Mouse (Mus musculus) heart, embryonic 13.5 days (tissue): ENCODE data around the gene Chmp6. TPM values are rescaled to one million over a fixed set of nuclear protein-coding genes. Genes with fewer than 3 reads are reported as not detected.

ENCODE experiments used
- ATAC-seq: fragments of 200-750 bp; cut with Nextera tagmentation; 2 replicates; pipeline ENCODE4 v1.8.0; 2017; ENCODE audit warnings: moderate TSS enrichment; ENCODE audit not compliant: insufficient number of reproducible peaks, low FRiP score, low TSS enrichment; ENCODE audit errors: extremely low read depth
- H3K27ac ChIP-seq: fragments of 300-500 bp; sonication (generic); replicated peaks from 2 replicates; pipeline ENCODE4 v1.5.1; 2015; ENCODE audit warnings: moderate library complexity, mild to moderate bottlenecking, inconsistent platforms
- H3K27me3 ChIP-seq: fragments of 300-500 bp; sonication (generic); replicated peaks from 2 replicates; pipeline ENCODE4 v1.6.1; 2015; ENCODE audit warnings: mild to moderate bottlenecking, inconsistent platforms
- H3K36me3 ChIP-seq: fragments of 300-500 bp; sonication (generic); 2 replicates; pipeline ENCODE4 v1.6.1; 2015; ENCODE audit warnings: mild to moderate bottlenecking, inconsistent platforms
- H3K4me1 ChIP-seq: fragments of 300-500 bp; sonication (generic); 2 replicates; pipeline ENCODE4 v1.6.1; 2015; ENCODE audit warnings: inconsistent platforms
- H3K4me2 ChIP-seq: fragments of 300-500 bp; sonication (generic); 2 replicates; pipeline ENCODE4 v1.6.1; 2015; ENCODE audit warnings: inconsistent platforms, mild to moderate bottlenecking, moderate library complexity
- H3K4me3 ChIP-seq: fragments of 300-500 bp; sonication (generic); 2 replicates; pipeline ENCODE4 v1.5.1; 2015; ENCODE audit warnings: moderate library complexity, mild to moderate bottlenecking, inconsistent platforms
- H3K9ac ChIP-seq: fragments of 300-500 bp; sonication (generic); 2 replicates; pipeline ENCODE4 v1.6.1; 2015; ENCODE audit warnings: inconsistent platforms, mild to moderate bottlenecking, moderate library complexity
- H3K9me3 ChIP-seq: fragments of 300-500 bp; sonication (generic); 2 replicates; pipeline ENCODE4 v1.6.1; 2016; ENCODE audit warnings: inconsistent platforms
- WGBS: fragments of 180-500 bp; shearing (Covaris S2); methylation state at CpG from one replicate; pipeline ENCODE4 v1.1.7; 2015; ENCODE audit warnings: mixed read lengths; 5-methylcytosine and 5-hydroxymethylcytosine counted together
- polyA plus RNA-seq: library from polyadenylated mRNA; unstranded; fragments of >200 nt; fragmentation: Nextera tagmentation; extraction: Ambion mirVana; gene quantifications from 2 replicates; pipeline ENCODE4 v1.2.1, GENCODE M21; 2015

Gene Chmp6
- polyA plus RNA-seq, 1 experiment from 2014 or later, result 68.4 TPM

DNA sequence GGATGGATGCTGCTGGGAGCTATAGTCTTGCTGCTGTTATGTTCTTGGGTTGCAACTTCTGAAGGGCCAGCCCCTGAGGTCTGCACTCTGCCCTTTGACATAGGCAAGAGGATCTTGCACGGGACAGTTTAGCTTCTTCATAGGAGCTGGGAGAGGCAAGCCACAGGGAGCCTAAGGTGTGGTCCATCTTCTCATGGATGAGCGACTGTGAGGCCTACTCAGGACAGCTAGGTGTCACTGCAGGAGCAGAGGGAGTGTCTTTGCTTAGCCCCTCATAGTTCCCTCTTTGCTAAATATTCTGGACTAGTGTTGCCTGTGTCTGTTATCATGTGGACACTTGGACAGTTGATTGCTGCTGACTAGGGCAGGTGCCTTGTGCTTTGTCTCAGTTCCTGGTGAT, 34.7 kb downstream of the Chmp6 start:
- no peaks in the 10 kb centered on the region for H3K9me3 ChIP-seq
- H3K9ac ChIP-seq, result 0 out of 2 replicates have a peak overlapping the region, but pooled peaks have one; percentile 45
- no peak overlapping the region for H3K4me3 ChIP-seq
- ATAC-seq, result no peak
- no peak overlapping the region for H3K4me2 ChIP-seq
- no peaks in the 10 kb centered on the region for H3K36me3 ChIP-seq
- WGBS, result 45% methylated on average over 2 of the region's 2 CpGs
- H3K27me3 ChIP-seq, result 0 out of 2 replicates have a peak, but pooled peaks cover 4% of the 10 kb centered on the region
- H3K4me1 ChIP-seq, result peaks cover 76% of the 10 kb centered on the region
- H3K27ac ChIP-seq, result no peak overlapping the region; the same call in 1 of the 2 replicates

DNA sequence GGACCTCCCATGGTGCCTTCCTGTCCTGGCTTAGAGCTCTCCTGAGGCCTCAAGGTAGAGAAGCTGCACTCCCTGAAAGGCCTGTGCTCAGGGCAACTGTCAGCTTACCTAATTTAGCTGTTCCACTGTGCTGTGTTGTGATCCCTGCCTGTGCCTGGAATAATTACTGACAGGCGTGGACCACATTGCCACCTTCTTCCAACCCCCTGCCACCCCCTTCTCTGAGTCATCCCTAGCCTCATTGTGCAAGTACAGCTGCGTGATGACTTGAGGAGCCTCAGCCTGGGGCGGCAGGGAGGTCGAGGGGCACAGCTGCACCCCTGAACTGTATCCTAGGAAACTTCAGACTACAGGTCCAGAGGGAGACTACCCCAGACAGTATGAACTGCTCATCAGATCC, 35.1 kb downstream of the Chmp6 start:
- H3K27me3 ChIP-seq, result 0 out of 2 replicates have a peak, but pooled peaks cover 4% of the 10 kb centered on the region
- peaks cover 77% of the 10 kb centered on the region for H3K4me1 ChIP-seq
- peak overlapping the region; percentile 45; the same call in 1 of the 2 replicates for H3K9ac ChIP-seq
- H3K36me3 ChIP-seq, result no peaks in the 10 kb centered on the region
- H3K27ac ChIP-seq, result no peak overlapping the region; the same call in 1 of the 2 replicates
- 58% methylated on average over 4 of the region's 4 CpGs for WGBS
- H3K9me3 ChIP-seq, result no peaks in the 10 kb centered on the region
- ATAC-seq, result no peak
- H3K4me2 ChIP-seq, result no peak overlapping the region
- no peak overlapping the region for H3K4me3 ChIP-seq

- WGBS, result 49% methylated on average over 2 of the region's 2 CpGs
- peak overlapping the region; percentile 46; the same call in 1 of the 2 replicates for H3K27ac ChIP-seq
These were observed 35.6 kb downstream of the Chmp6 start for GRCm38 (mm10) chr11:119948803-119949202.

GRCm38 (mm10) chr11:119950535-119950934, 37.3 kb downstream of the Chmp6 start:
- H3K9me3 ChIP-seq, result no peaks in the 10 kb centered on the region
- no peak overlapping the region for H3K4me3 ChIP-seq
- no peak for ATAC-seq
- no peak overlapping the region for H3K27ac ChIP-seq
- H3K36me3 ChIP-seq, result no peaks in the 10 kb centered on the region
- H3K27me3 ChIP-seq, result no peaks in the 10 kb centered on the region
- H3K4me1 ChIP-seq, result peaks cover 79% of the 10 kb centered on the region
- WGBS, result 87% methylated on average over 3 of the region's 3 CpGs
- no peak overlapping the region for H3K4me2 ChIP-seq
- no peak overlapping the region for H3K9ac ChIP-seq

More at GRCm38 (mm10) chr11:119948803-119949202, 35.6 kb downstream of the Chmp6 start:
- Histone ChIP-seq H3K4me1 (peaks cover 77% of the 10 kb centered on the region), H3K4me3 (no peak overlapping the region), H3K4me2 (no peak overlapping the region), H3K9me3 (no peaks in the 10 kb centered on the region), H3K36me3 (no peaks in the 10 kb centered on the region), H3K27me3 (0 out of 2 replicates have a peak, but pooled peaks cover 4% of the 10 kb centered on the region), H3K9ac (peak overlapping the region; percentile 47; the same call in 1 of the 2 replicates)
- ATAC-seq, result no peak

- no peaks in the 10 kb centered on the region for H3K9me3 ChIP-seq
- H3K4me1 ChIP-seq, result peaks cover 82% of the 10 kb centered on the region
- no peak overlapping the region for H3K27ac ChIP-seq
- no peak overlapping the region for H3K9ac ChIP-seq
- 84% methylated on average over 6 of the region's 6 CpGs for WGBS
- H3K4me3 ChIP-seq, result no peak overlapping the region
- no peaks in the 10 kb centered on the region for H3K36me3 ChIP-seq
- no peak overlapping the region for H3K4me2 ChIP-seq
- no peak for ATAC-seq
- no peaks in the 10 kb centered on the region for H3K27me3 ChIP-seq
These were observed 38.1 kb downstream of the Chmp6 start for GRCm38 (mm10) chr11:119951326-119951725.

GRCm38 (mm10) chr11:119952429-119953224, 39.4 kb downstream of the Chmp6 start:
- no peak for ATAC-seq
- H3K36me3 ChIP-seq, result peaks cover 3% of the 10 kb centered on the region; the same call in 1 of the 2 replicates
- no peaks in the 10 kb centered on the region for H3K27me3 ChIP-seq
- no peak overlapping the region for H3K4me3 ChIP-seq
- peak overlapping the region; percentile 8; the same call in 1 of the 2 replicates for H3K9ac ChIP-seq
- H3K27ac ChIP-seq, result peak overlapping the region; percentile 60
- peaks cover 83% of the 10 kb centered on the region for H3K4me1 ChIP-seq
- peak overlapping the region; percentile 10 for H3K4me2 ChIP-seq
- WGBS, result 55% methylated on average over 5 of the region's 5 CpGs
- no peaks in the 10 kb centered on the region for H3K9me3 ChIP-seq

- H3K9ac ChIP-seq, result no peak overlapping the region
- ATAC-seq, result no peak
- H3K4me1 ChIP-seq, result peaks cover 73% of the 10 kb centered on the region
- H3K36me3 ChIP-seq, result peaks cover 9% of the 10 kb centered on the region
- no peak overlapping the region for H3K4me3 ChIP-seq
- H3K9me3 ChIP-seq, result no peaks in the 10 kb centered on the region
- no peaks in the 10 kb centered on the region for H3K27me3 ChIP-seq
- H3K4me2 ChIP-seq, result no peak overlapping the region; the same call in 1 of the 2 replicates
- H3K27ac ChIP-seq, result no peak overlapping the region
- 40% methylated on average over 4 of the region's 4 CpGs for WGBS
These were observed 41.0 kb downstream of the Chmp6 start for GRCm38 (mm10) chr11:119954233-119954632.

DNA sequence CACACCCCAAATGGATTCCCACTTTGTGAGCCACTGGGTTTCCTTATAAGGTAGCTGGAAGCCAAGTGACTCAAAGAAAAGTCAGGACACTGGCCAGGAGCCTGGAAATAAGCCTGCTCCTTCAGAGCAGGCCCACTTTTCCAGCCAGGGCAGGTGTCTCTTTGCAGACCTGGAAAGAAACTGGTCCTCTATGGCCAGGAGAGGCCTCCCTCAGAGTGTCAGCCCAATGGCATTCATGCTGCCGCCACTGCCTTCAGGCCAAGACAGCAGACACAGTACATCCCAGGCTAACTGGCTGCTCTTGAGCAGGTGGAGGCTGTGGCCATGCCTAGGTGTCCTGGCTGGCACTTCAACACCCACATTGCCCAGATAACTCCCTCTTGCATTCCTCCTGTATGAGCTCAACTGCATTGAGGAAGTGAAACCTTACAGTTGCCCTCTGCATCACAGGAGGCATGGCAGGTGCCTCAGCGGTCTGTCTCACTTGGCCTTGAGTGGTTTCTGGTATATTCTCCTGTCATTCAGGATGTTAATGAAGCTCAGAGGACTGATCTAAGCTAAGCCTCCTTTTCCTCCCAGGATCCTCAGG, 41.6 kb downstream of the Chmp6 start:
- no peak for ATAC-seq
- Histone ChIP-seq H3K4me2 (no peak overlapping the region; the same call in 1 of the 2 replicates), H3K4me3 (no peak overlapping the region), H3K36me3 (peaks cover 9% of the 10 kb centered on the region), H3K27ac (peak overlapping the region; percentile 71), H3K27me3 (no peaks in the 10 kb centered on the region), H3K9ac (no peak overlapping the region), H3K9me3 (no peaks in the 10 kb centered on the region), H3K4me1 (peaks cover 74% of the 10 kb centered on the region)
- WGBS, result 49% methylated on average over 2 of the region's 2 CpGs

DNA sequence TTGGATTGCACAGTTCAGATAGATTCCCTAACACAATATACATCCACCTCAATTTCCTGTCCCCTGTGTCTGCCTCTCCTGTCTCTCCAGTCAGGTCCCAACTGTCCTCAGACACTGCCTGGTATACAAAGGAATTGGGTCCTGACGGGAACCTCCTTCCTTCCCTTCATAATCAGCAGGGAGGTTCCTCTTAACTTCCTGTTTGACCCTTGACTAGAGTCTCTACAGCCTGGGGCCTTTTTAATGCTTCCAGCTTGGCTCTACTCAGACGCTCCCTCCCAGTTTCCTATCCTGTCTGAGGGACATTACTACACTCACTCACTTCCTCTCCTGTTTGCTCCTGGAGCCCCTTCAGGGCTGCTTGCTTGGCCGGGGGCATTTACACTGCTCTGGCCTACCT, 42.2 kb downstream of the Chmp6 start:
- Histone ChIP-seq H3K9me3 (no peaks in the 10 kb centered on the region), H3K4me2 (peak overlapping the region; percentile 21), H3K27ac (peak overlapping the region; percentile 71), H3K4me1 (peaks cover 76% of the 10 kb centered on the region), H3K4me3 (no peak overlapping the region), H3K36me3 (peaks cover 14% of the 10 kb centered on the region), H3K9ac (no peak overlapping the region), H3K27me3 (no peaks in the 10 kb centered on the region)
- no peak for ATAC-seq
- WGBS, result 50% methylated on average over 3 of the region's 3 CpGs

GRCm38 (mm10) chr11:119956590-119956989, 43.3 kb downstream of the Chmp6 start:
- H3K4me2 ChIP-seq, result no peak overlapping the region
- ATAC-seq, result no peak
- no peak overlapping the region for H3K9ac ChIP-seq
- H3K4me1 ChIP-seq, result peaks cover 67% of the 10 kb centered on the region
- no peaks in the 10 kb centered on the region for H3K27me3 ChIP-seq
- no peaks in the 10 kb centered on the region for H3K9me3 ChIP-seq
- peaks cover 25% of the 10 kb centered on the region for H3K36me3 ChIP-seq
- 86% methylated on average over 13 of the region's 13 CpGs for WGBS
- 0 out of 2 replicates have a peak overlapping the region, but pooled peaks have one; percentile 71 for H3K27ac ChIP-seq
- no peak overlapping the region for H3K4me3 ChIP-seq

DNA sequence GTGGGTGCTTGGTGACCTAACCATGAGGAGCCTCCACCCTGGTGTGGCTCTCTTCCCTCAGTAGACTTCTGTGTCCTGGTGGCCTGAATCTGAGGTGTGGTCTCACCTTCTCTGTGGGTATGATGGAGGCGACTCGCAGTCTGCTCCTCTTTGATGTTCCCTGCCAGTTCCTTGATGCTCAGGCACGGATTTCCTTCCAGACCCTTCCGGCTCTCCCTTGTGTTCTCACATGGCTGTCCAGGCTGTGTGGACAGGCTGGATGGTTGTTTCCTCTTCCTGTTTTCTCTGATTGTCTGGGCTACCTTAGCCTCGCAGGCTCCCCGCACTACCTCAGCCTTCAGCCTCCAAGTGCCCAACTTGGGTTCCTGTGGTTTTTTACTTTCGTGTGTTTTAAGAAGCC, 45.6 kb downstream of the Chmp6 start:
- Histone ChIP-seq H3K4me3 (no peak overlapping the region), H3K27ac (no peak overlapping the region), H3K27me3 (no peaks in the 10 kb centered on the region), H3K4me2 (no peak overlapping the region), H3K4me1 (peaks cover 45% of the 10 kb centered on the region), H3K36me3 (peaks cover 34% of the 10 kb centered on the region), H3K9me3 (no peaks in the 10 kb centered on the region), H3K9ac (no peak overlapping the region)
- 72% methylated on average over 7 of the region's 7 CpGs for WGBS
- ATAC-seq, result no peak
